Mouse (Mus musculus): ENCODE data around the gene Arl10. TPM values are rescaled to one million over a fixed set of nuclear protein-coding genes. Genes with fewer than 3 reads are reported as not detected.
"Not testable (repeated sequence)": the region's sequence is repeated elsewhere in the genome, so short reads cannot be mapped to it uniquely, and the experiment has no call there.

Arl10 gene
- total RNA-seq, 1 experiment from 2014 or later, result 13.0 TPM

GRCm38 (mm10) chr13:54608666-54609065, 33.9 kb downstream of the Arl10 start:
- ATAC-seq (ENCODE audit: extremely low read depth, insufficient number of reproducible peaks, low FRiP score, poor library complexity, severe bottlenecking), result no peak

GRCm38 (mm10) chr13:54609301-54609700, 34.5 kb downstream of the Arl10 start:
- ATAC-seq (ENCODE audit: extremely low read depth, insufficient number of reproducible peaks, low FRiP score, poor library complexity, severe bottlenecking), result no peak

DNA sequence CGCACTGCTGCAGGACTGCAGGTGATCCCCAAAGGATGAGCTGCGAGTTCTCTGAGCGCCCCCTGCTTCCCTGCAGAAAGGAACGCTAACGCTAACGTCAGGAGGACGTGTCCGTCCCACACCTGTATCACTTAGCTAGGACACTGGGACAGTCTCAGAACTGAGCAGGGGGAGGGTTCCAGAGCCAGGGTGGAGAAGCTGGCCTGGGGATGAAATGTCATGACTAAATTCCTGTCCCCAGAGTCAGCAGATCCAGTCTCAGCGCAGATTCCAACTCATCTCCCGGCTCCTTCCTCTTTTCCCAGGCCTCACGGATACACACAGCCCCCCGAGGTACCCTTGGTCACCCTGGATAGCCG, 35.8 kb downstream of the Arl10 start:
- ATAC-seq (ENCODE audit: extremely low read depth, insufficient number of reproducible peaks, low FRiP score, poor library complexity, severe bottlenecking), result no peak; the same call in 1 of the 2 replicates

DNA sequence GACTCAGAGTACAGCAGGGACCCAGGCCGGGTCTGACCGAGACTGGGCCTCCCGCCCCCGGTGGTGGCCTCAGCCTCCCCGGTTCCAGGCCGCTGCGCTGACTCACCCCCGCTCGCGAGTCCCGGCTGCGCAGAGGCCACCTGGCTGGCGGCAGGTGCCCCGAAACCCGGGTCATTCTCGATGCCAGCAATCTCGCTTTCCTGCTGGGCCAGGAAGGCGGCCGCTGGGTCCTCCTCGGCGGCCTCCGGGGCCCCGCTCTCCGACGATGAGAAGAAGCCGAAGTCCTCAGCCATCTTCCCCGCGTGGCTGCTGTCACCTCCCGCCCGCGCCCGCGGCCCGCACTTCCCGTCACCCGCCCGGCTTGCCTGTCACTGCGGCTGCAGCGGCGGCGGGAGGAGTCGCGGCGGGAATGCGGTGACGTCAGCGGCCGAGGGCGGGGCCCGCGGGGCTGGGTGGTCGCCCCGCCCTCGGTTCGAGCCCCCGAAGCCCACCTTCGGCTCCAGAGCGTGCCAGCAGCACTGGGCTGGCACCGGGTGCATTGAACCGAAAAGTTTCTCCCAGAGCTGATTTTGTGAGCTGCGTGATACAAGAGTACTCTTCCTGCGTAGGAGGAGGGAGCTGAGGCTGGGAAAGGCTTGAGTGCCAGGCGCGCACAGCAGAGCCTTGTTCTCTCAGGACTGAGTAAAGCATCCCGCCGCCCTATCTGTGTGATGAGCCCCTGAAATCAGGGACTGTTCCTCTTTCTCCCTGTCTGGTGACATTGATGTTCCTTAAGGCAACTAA, 36.3 kb downstream of the Arl10 start, which contains the start of gene Cltb:
Gene Cltb, minus strand, starts transcription at position 373 of the 783 bp plus-strand sequence.
- ATAC-seq (ENCODE audit: extremely low read depth, insufficient number of reproducible peaks, low FRiP score, poor library complexity, severe bottlenecking), result peak; percentile 36; the same call in 1 of the 2 replicates

- ATAC-seq (ENCODE audit: extremely low read depth, insufficient number of reproducible peaks, low FRiP score, poor library complexity, severe bottlenecking), result not testable (repeated sequence)
Observed at GRCm38 (mm10) chr13:54613141-54613540, 38.3 kb downstream of the Arl10 start.

DNA sequence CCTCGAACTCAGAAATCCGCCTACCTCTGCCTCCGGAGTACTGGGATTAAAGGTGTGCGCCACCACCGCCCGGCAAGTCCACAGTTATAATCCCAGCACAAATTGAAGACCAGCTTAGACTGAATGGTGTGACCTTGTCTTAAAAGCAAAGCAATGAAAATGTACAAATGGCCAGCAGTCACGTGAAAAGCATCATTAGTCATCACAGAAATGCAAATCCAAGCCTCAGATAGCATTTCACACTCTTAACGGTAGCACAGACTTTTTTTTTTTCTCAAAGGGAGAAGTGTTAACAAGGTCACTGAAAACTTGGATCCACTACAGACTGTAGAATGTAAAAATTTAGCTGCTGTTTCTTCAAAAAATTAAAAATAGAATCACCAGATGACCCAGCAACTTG, 41.5 kb downstream of the Arl10 start:
- ATAC-seq (ENCODE audit: extremely low read depth, insufficient number of reproducible peaks, low FRiP score, poor library complexity, severe bottlenecking), result no peak

DNA sequence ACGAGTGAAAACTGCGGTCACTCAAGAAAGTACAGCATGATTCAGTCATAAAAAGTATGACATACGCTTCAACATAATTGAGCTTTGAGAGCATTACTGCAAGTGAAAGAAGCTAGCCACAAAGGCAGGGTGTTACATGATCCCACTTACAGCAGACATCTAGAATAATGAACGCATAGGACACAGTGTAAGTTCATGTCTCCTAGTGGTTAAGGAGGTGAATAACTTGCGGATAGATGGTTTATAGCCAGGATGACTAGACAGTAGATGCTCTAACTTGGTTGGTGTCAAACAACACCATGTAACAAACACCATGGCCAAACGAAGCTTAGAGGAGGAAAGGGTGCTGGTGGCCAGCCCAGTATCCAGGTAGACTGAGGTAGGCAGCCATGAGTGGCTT, 42.2 kb downstream of the Arl10 start:
- no peak for ATAC-seq (ENCODE audit: extremely low read depth, insufficient number of reproducible peaks, low FRiP score, poor library complexity, severe bottlenecking)

GRCm38 (mm10) chr13:54621155-54621932, 46.5 kb downstream of the Arl10 start, which contains the start of gene Faf2:
TSS of gene Faf2 (plus strand) at chr13:54621784.
- peak; percentile 96 for ATAC-seq (ENCODE audit: extremely low read depth, insufficient number of reproducible peaks, low FRiP score, poor library complexity, severe bottlenecking)

GRCm38 (mm10) chr13:54621960-54622521, 47.2 kb downstream of the Arl10 start:
- ATAC-seq (ENCODE audit: extremely low read depth, insufficient number of reproducible peaks, low FRiP score, poor library complexity, severe bottlenecking), result no peak

- no peak for ATAC-seq (ENCODE audit: extremely low read depth, insufficient number of reproducible peaks, low FRiP score, poor library complexity, severe bottlenecking)
Observed at GRCm38 (mm10) chr13:54629128-54629527, 54.3 kb downstream of the Arl10 start.

Other genes with a start within 250 kb of the Arl10 start
- gene Cplx2, start 203.7 kb upstream of the Arl10 start, total RNA-seq (2017), result 2.7 and 2.9 TPM in 2 replicates
- gene Thoc3, start 106.2 kb upstream of the Arl10 start, total RNA-seq (2017), result 13.4 and 16.1 TPM in 2 replicates
- 18.5 and 21.9 TPM in 2 replicates for gene Simc1, start 71.2 kb upstream of the Arl10 start, total RNA-seq (2017)
- gene 4833439L19Rik, start 9.6 kb upstream of the Arl10 start, total RNA-seq (2017), result 36.5 and 38.3 TPM in 2 replicates
- 9.3 and 18.2 TPM in 2 replicates for gene Nop16, start 15.1 kb downstream of the Arl10 start, total RNA-seq (2017)
- gene Higd2a, start 15.2 kb downstream of the Arl10 start, total RNA-seq (2017), result 36.0 and 37.1 TPM in 2 replicates
- gene Cltb, start 36.3 kb downstream of the Arl10 start, total RNA-seq (2017), result 8.7 and 9.3 TPM in 2 replicates
- gene Faf2, start 46.8 kb downstream of the Arl10 start, total RNA-seq (2017), result 52.1 and 64.1 TPM in 2 replicates
- gene Rnf44, start 118.9 kb downstream of the Arl10 start, total RNA-seq (2017), result 98.7 and 112 TPM in 2 replicates
- not detected in 2 replicates for gene Cdhr2, start 126.4 kb downstream of the Arl10 start, total RNA-seq (2017)
- not detected in 2 replicates for gene Gprin1, start 174.9 kb downstream of the Arl10 start, total RNA-seq (2017)
- not detected in 2 replicates for gene Sncb, start 191.6 kb downstream of the Arl10 start, total RNA-seq (2017)
- gene Eif4e1b, start 209.0 kb downstream of the Arl10 start, total RNA-seq (2017), result not detected in 2 replicates
- gene Tspan17, start 214.4 kb downstream of the Arl10 start, total RNA-seq (2017), result 1.4 and 2.1 TPM in 2 replicates

Measured in neutrophil, adult 5-6 weeks (primary cell).